In the genomic region with DNA sequence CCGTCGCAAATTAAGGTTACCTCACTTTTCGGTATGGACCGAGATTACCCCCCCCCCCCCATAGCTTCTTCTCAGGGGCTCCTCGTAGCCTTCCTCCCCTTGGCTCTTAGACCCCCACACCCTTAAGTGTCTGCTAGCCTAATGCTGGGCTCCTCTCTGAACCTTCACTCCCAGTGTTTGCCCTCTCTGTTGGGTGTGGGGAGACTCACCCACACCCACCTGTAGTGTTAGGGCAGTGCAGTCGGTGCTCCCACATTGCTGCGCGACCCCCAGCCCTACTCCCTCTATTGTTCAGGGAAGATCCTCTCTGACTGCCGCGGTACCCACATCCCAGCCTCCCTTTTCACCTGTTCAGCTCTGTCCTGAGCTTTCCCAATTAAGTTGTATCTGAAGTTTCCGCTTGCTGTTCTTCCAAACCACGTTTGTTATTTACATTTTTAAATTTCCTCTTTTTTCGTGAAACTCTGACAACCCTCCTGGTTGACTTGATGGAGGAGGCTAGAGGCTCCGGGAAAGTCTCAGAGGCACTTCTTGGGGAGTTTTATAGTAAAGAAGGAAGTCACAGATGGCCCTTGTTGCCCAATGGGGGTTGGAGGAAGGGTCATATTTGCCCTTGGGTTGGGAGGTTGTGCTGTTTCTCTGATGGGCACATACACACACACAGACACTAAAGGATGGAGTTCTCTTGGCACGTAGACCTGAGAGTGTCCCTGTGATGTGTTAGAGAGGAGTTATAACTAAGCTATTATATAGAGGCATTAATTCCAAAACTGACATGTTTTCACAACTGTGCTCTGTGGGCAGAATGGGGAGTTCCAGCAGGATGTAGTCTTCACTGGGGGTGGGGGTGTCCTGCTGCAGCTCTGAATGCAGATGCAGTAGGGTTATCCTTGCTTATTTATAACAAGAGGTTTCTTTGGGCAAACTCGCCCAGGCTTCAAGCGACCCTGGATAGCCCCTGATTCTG, we compare ENCODE assay signal across 8 mouse cellular contexts. TPM values are rescaled to one million over a fixed set of nuclear protein-coding genes. Genes with fewer than 3 reads are reported as not detected.
DNase-seq lines count a peak whose midpoint lies in the region; ATAC-seq and TF ChIP-seq lines count a peak whose summit lies in the region.

No protein-coding gene starts in this region.

- 14% methylated on average over 17 of the region's 17 CpGs for WGBS in lung, embryonic 15.5 days
- WGBS in midbrain, postnatal 0 days: 19% methylated on average over 17 of the region's 17 CpGs

- 0 out of 2 replicates have a peak, but pooled peaks have one; percentile 3 for ATAC-seq in lung, embryonic 15.5 days (ENCODE audit: borderline replicate concordance, extremely low read depth, low FRiP score, low TSS enrichment)
- peak; percentile 16 for ATAC-seq in inflammation-experienced regulatory T-cells, adult 6 months
- ATAC-seq in midbrain, postnatal 0 days (ENCODE audit: low FRiP score): peak; percentile 18; the same call in 1 of the 2 replicates

- peaks cover 68% of the 10 kb centered on the region for H3K4me1 ChIP-seq in lung, embryonic 15.5 days
- H3K4me1 ChIP-seq in midbrain, postnatal 0 days (ENCODE audit: insufficient read depth, low read length): peaks cover 12% of the 10 kb centered on the region

- peak overlapping the region; percentile 86 for H3K4me2 ChIP-seq in lung, embryonic 15.5 days
- H3K4me2 ChIP-seq in midbrain, postnatal 0 days (ENCODE audit: low read depth, low read length, poor library complexity, severe bottlenecking): peak overlapping the region; percentile 61

- H3K9me3 ChIP-seq in lung, embryonic 15.5 days: no peaks in the 10 kb centered on the region
- H3K9me3 ChIP-seq in midbrain, postnatal 0 days (ENCODE audit: low read length): no peaks in the 10 kb centered on the region

- peak overlapping the region; percentile 97 for H3K4me3 ChIP-seq in lung, embryonic 15.5 days
- H3K4me3 ChIP-seq in midbrain, postnatal 0 days (ENCODE audit: low read depth, low read length): peak overlapping the region; percentile 90

- H3K27ac ChIP-seq in lung, embryonic 15.5 days: peak overlapping the region; percentile 86; the same call in 1 of the 2 replicates
- no peak overlapping the region for H3K27ac ChIP-seq in midbrain, postnatal 0 days (ENCODE audit: low read depth, low read length)

- TF ChIP-seq CTCF in midbrain, postnatal 0 days (IDR thresholded peaks at IDR 0.05): no peak

- no peaks in the 10 kb centered on the region for H3K27me3 ChIP-seq in lung, embryonic 15.5 days
- no peaks in the 10 kb centered on the region for H3K27me3 ChIP-seq in midbrain, postnatal 0 days (ENCODE audit: insufficient read depth, low read length)

- H3K36me3 ChIP-seq in lung, embryonic 15.5 days: no peaks in the 10 kb centered on the region
- no peaks in the 10 kb centered on the region for H3K36me3 ChIP-seq in midbrain, postnatal 0 days (ENCODE audit: insufficient read depth, low read length)

- DNase-seq in lung, adult 18-20 months: no peak
- peak; percentile 7 for DNase-seq in embryo, embryonic 9.5 days (ENCODE audit: extremely low spot score)
- DNase-seq in midbrain, postnatal 0 days (ENCODE audit: low spot score): no peak
- DNase-seq in urinary bladder, adult 2 months (ENCODE audit: low spot score): no peak
- no peak for DNase-seq in adrenal gland, adult (ENCODE audit: inconsistent age in 2 of 2, low spot score in 1 of 2)
- DNase-seq in kidney, adult 9 months: no peak

- H3K9ac ChIP-seq in lung, embryonic 15.5 days: peak overlapping the region; percentile 90
- peak overlapping the region; percentile 87 for H3K9ac ChIP-seq in midbrain, postnatal 0 days (replicated peaks; ENCODE audit: low read length, poor library complexity, severe bottlenecking)

RNA-seq across cellular contexts. Expression of gene Tmem110, which starts 1.1 kb away (rescaled TPM):
- polyA plus RNA-seq in lung, embryonic 15.5 days (2015; fragmentation: Nextera tagmentation; extraction: Ambion mirVana): 29.9 and 30.0 TPM in 2 replicates
- 1 to 10 TPM; 6.2 to 7.5 (median 6.6) TPM for polyA plus RNA-seq in inflammation-experienced regulatory T-cells, adult 6 months (2017; shearing (Covaris generic))
- total RNA-seq in midbrain, postnatal 0 days (2014; rRNA removed): 15.0 and 16.9 TPM in 2 replicates
- 14.3 and 14.5 TPM in 2 replicates for polyA plus RNA-seq in midbrain, postnatal 0 days (2015; fragmentation: Nextera tagmentation; extraction: Ambion mirVana)
- polyA plus RNA-seq in urinary bladder, adult 2 months (2012; rRNA removed): 25.6 and 26.2 TPM in 2 replicates

RNA-seq across cellular contexts. Expression of gene Mustn1, which starts 52.5 kb away (rescaled TPM):
- 8.0 and 9.3 TPM in 2 replicates for polyA plus RNA-seq in lung, embryonic 15.5 days (2015; fragmentation: Nextera tagmentation; extraction: Ambion mirVana)
- 1 to 10 TPM in 2 of 3 experiments, under 1 TPM in 1; 0.49 to 1.3 (median 1.1) TPM for polyA plus RNA-seq in inflammation-experienced regulatory T-cells, adult 6 months (2017; shearing (Covaris generic))
- 0.19 and 1.0 TPM in 2 replicates for total RNA-seq in midbrain, postnatal 0 days (2014; rRNA removed)
- polyA plus RNA-seq in midbrain, postnatal 0 days (2015; fragmentation: Nextera tagmentation; extraction: Ambion mirVana): 1.0 and 2.0 TPM in 2 replicates
- polyA plus RNA-seq in urinary bladder, adult 2 months (2012; rRNA removed): 186 and 192 TPM in 2 replicates

RNA-seq across cellular contexts. Expression of gene Itih4, which starts 59.8 kb away (rescaled TPM):
- 0.16 and 0.70 TPM in 2 replicates for polyA plus RNA-seq in lung, embryonic 15.5 days (2015; fragmentation: Nextera tagmentation; extraction: Ambion mirVana)
- not detected for polyA plus RNA-seq in inflammation-experienced regulatory T-cells, adult 6 months (2017; shearing (Covaris generic))
- total RNA-seq in midbrain, postnatal 0 days (2014; rRNA removed): not detected in 2 replicates
- polyA plus RNA-seq in midbrain, postnatal 0 days (2015; fragmentation: Nextera tagmentation; extraction: Ambion mirVana): not detected in 2 replicates
- 0.78 and 1.7 TPM in 2 replicates for polyA plus RNA-seq in urinary bladder, adult 2 months (2012; rRNA removed)

Comparison
In these comparisons a context has a peak if more than half of its experiments do, and no peak if none do; other contexts are left out.
1. RNA of gene Mustn1, which starts 52.5 kb away (polyA plus RNA-seq): 186 to 192 TPM in urinary bladder, adult 2 months; 8.0 to 9.3 TPM in lung, embryonic 15.5 days, 0.49 to 1.3 TPM in inflammation-experienced regulatory T-cells, adult 6 months and 1.0 to 2.0 TPM in midbrain, postnatal 0 days; every median in the first group is over 10 times any median in the second.
2. Peak in every context shown above with its lines, with median percentiles within 50 percentile points of each other: ATAC-seq.